Mouse (Mus musculus) adrenal gland, adult 2 months (tissue): ENCODE results near the gene Plk4. TPM values are rescaled to one million over a fixed set of nuclear protein-coding genes. Genes with fewer than 3 reads are reported as not detected.
"Not testable (repeated sequence)": the region's sequence is repeated elsewhere in the genome, so short reads cannot be mapped to it uniquely, and the experiment has no call there.

Experiments
- DNase-seq: peaks from one replicate; pipeline ENCODE4 v3.0.0; 2021
- long read RNA-seq: library from polyadenylated mRNA; stranded (forward); transcript quantifications from one replicate; pipeline ENCODE4 v2.0.0, GENCODE M21; 2021
- polyA plus RNA-seq: library from polyadenylated mRNA; depleted of rRNA; stranded (reverse); fragments of >200 nt; gene quantifications from 2 replicates; pipeline ENCODE4 v1.2.3, GENCODE M21; 2012; rRNA removed
- total RNA-seq, 2 experiments: library from RNA; stranded (reverse); gene quantifications; 2 replicates each; pipeline ENCODE4 v1.2.3; 2021

The Plk4 gene
- 1 to 10 TPM; 3.3 to 4.7 TPM for total RNA-seq
- 0.98 and 1.2 TPM in 2 replicates for polyA plus RNA-seq
- long read RNA-seq, partial matches to known transcripts = 0 of 1 reads
- long read RNA-seq, other reads (novel, unspliced or antisense) = 0 of 1 reads

- peak; percentile 96 for DNase-seq
Measured at GRCm38 (mm10) chr3:40799530-40800372, at the start of gene Plk4. Gene Plk4, plus strand, starts transcription at chr3:40800019.

- DNase-seq = no peak
Measured at GRCm38 (mm10) chr3:40760746-40761145, 39.1 kb upstream of the Plk4 start.

- no peak for DNase-seq
Measured at GRCm38 (mm10) chr3:40761312-40761711, 38.5 kb upstream of the Plk4 start.

- no peak for DNase-seq
Measured at GRCm38 (mm10) chr3:40793783-40794182, 6.0 kb upstream of the Plk4 start.

GRCm38 (mm10) chr3:40798054-40798453 lies 1.8 kb upstream of the Plk4 start:
- peak; percentile 11 for DNase-seq

GRCm38 (mm10) chr3:40798500-40798899 lies 1.3 kb upstream of the Plk4 start:
- peak; percentile 48 for DNase-seq

GRCm38 (mm10) chr3:40800373-40800823 lies 579 bp downstream of the Plk4 start:
- DNase-seq = no peak

- no peak for DNase-seq
Measured at GRCm38 (mm10) chr3:40806871-40807270, 7.1 kb downstream of the Plk4 start.

- no peak for DNase-seq
Measured at GRCm38 (mm10) chr3:40808686-40809085, 8.9 kb downstream of the Plk4 start.

- no peak for DNase-seq
Measured at GRCm38 (mm10) chr3:40809894-40810293, 10.1 kb downstream of the Plk4 start.

- DNase-seq = no peak
Measured at GRCm38 (mm10) chr3:40813275-40813674, 13.5 kb downstream of the Plk4 start.

GRCm38 (mm10) chr3:40845521-40845920 lies 45.7 kb downstream of the Plk4 start:
- peak; percentile 28 for DNase-seq

GRCm38 (mm10) chr3:40846473-40846956 lies 46.7 kb downstream of the Plk4 start, which contains the start of gene Mfsd8:
Gene Mfsd8, minus strand, starts transcription at chr3:40846886.
- DNase-seq = peak; percentile 97

- not testable (repeated sequence) for DNase-seq
Measured at GRCm38 (mm10) chr3:40846957-40847017, 47.0 kb downstream of the Plk4 start, which contains the start of gene Abhd18. Gene Abhd18, plus strand, starts transcription at chr3:40846970.

- peak; percentile 54 for DNase-seq
Measured at GRCm38 (mm10) chr3:40847018-40847417, 47.2 kb downstream of the Plk4 start.

GRCm38 (mm10) chr3:40847936-40848335 lies 48.1 kb downstream of the Plk4 start:
- DNase-seq = not testable (repeated sequence)

- not testable (repeated sequence) for DNase-seq
Measured at GRCm38 (mm10) chr3:40853123-40853738, 53.4 kb downstream of the Plk4 start.

Other genes with a start within 250 kb of the Plk4 start
- under 1 TPM in 1 of 2 experiments, not detected in 1; 0.12 TPM for gene Slc25a31, start 91.2 kb upstream of the Plk4 start, total RNA-seq
- not detected in 2 replicates for gene Slc25a31, start 91.2 kb upstream of the Plk4 start, polyA plus RNA-seq
- gene Hspa4l, start 55.5 kb upstream of the Plk4 start, total RNA-seq = 10 to 100 TPM; 84.3 to 90.8 TPM
- 43.2 and 49.8 TPM in 2 replicates for gene Hspa4l, start 55.5 kb upstream of the Plk4 start, polyA plus RNA-seq
- gene Mfsd8, start 46.9 kb downstream of the Plk4 start, total RNA-seq = 10 to 100 TPM; 16.9 to 25.5 TPM
- gene Mfsd8, start 46.9 kb downstream of the Plk4 start, polyA plus RNA-seq = 1.9 and 2.2 TPM in 2 replicates
- gene Abhd18, start 47.0 kb downstream of the Plk4 start, total RNA-seq = 1 to 10 TPM; 4.0 to 6.4 TPM
- 0.42 and 1.2 TPM in 2 replicates for gene Abhd18, start 47.0 kb downstream of the Plk4 start, polyA plus RNA-seq
- not detected for gene 1700034I23Rik, start 102.5 kb downstream of the Plk4 start, total RNA-seq
- not detected in 2 replicates for gene 1700034I23Rik, start 102.5 kb downstream of the Plk4 start, polyA plus RNA-seq
- 10 to 100 TPM; 33.7 to 35.3 TPM for gene Larp1b, start 149.8 kb downstream of the Plk4 start, total RNA-seq
- gene Larp1b, start 149.8 kb downstream of the Plk4 start, polyA plus RNA-seq = 3.7 and 8.1 TPM in 2 replicates